Mouse (Mus musculus) layer of hippocampus, adult 11-12 months (tissue): ENCODE measurements around the gene Gm10057.
"Not testable (repeated sequence)": the region's sequence is repeated elsewhere in the genome, so short reads cannot be mapped to it uniquely, and the experiment has no call there.

Source experiments
- DNase-seq: peaks from one replicate; pipeline ENCODE4 v3.0.0; 2022; ENCODE audit warnings: low spot score

Gm10057 gene

DNA sequence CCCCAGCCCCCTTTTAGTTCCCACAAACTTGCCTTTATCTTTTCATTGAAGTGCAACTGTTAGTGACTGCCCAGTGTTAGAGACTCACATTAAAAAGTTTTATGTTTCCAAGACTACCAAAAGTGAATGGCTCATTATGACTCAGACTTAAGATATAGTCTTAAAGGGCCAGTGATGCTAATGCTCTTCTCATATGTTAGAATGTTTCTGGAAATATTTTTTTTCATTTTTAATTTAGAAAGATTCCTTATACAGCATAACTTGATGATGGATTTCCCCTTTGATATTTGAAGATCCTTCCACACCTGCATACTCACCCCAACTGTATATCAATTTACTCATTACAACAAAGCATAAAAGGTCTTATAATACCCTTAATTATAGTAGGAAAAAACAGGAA, at the start of gene Gm10057:
TSS of gene Gm10057 (minus strand) at position 101 of the 400 bp plus-strand sequence.
- not testable (repeated sequence) for DNase-seq

DNA sequence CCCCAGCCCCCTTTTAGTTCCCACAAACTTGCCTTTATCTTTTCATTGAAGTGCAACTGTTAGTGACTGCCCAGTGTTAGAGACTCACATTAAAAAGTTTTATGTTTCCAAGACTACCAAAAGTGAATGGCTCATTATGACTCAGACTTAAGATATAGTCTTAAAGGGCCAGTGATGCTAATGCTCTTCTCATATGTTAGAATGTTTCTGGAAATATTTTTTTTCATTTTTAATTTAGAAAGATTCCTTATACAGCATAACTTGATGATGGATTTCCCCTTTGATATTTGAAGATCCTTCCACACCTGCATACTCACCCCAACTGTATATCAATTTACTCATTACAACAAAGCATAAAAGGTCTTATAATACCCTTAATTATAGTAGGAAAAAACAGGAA, 21.1 kb downstream of the Gm10057 start, which contains the start of gene 4921511M17Rik:
TSS of gene 4921511M17Rik (minus strand) at position 101 of the 400 bp plus-strand sequence.
- DNase-seq = not testable (repeated sequence)

DNA sequence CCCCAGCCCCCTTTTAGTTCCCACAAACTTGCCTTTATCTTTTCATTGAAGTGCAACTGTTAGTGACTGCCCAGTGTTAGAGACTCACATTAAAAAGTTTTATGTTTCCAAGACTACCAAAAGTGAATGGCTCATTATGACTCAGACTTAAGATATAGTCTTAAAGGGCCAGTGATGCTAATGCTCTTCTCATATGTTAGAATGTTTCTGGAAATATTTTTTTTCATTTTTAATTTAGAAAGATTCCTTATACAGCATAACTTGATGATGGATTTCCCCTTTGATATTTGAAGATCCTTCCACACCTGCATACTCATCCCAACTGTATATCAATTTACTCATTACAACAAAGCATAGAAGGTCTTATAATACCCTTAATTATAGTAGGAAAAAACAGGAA, 42.3 kb downstream of the Gm10057 start, which contains the start of gene Samt1:
TSS of gene Samt1 (minus strand) at position 101 of the 400 bp plus-strand sequence.
- not testable (repeated sequence) for DNase-seq
